Mouse (Mus musculus) spleen, embryonic (tissue): ENCODE data around the gene Smim24.

Experiments
- CTCF ChIA-PET: fragments of 350-600 bp; sonication (Branson Sonifier 250); formaldehyde crosslinking; loops from one replicate; lab custom pipeline; 2022; lab: Charles Lee

The Smim24 gene

DNA sequence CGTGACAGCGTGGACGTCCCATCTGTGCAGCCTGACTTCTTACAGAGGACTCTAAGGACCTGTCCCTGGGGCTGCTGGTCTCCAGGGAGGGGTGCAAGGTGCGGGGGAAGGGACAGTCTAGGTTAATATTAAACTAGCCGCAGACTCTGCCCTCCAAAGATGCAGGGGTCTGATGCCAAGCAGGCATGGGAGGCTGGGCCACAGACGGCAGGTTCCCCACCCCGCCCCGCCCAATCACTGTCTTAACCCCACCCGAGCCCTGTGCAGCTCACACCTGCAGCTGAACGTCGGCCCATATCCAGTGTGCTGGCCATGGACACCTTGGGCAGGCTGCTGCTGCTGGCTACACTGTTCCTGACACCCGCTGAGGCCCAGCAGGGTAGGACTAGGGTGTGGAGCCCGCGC lies at the start of gene Smim24:
Gene Smim24 (plus strand): TSS at position 271 of the 405 bp plus-strand sequence.
- CTCF ChIA-PET, result interaction anchor here (0.6 kb wide), 1 partner anchor 461 kb away, joined by 3 read pairs; no protein-coding TSS in a partner anchor

DNA sequence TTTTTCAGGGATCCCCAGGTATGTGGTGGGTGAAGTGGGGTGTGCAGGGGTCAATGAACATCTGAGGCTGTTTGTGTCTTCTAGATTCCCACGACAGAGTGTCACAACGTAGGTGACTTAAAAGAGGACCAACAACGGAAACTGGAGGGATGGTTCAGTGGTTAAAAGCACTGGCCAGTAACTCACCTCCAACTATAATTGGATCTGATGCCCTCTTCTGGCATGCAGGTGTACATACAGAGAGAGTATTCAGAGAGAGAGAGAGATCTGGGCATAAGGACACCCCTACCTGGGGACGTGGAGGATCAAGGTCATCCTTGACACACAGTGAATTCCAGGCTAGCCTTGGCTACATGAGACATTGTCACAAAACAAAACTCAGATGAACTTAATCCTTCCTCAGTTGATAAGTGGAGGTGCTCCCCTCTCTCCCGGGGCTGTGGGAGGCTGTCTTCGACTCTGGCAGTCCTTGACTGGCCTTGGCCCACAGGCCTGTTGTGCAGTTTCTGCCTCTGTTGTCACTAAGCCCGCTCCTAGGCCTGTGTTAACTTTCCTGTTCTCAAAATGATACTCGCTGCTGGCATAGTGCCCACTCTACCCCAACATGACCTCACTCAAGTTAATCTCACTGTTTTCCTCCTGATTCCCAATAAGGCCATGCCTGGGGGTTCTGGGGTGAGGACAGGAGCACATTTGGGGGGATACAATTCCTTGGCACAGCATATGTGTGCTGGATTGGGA lies 48.3 kb upstream of the Smim24 start:
- CTCF ChIA-PET, result no interaction called here

- CTCF ChIA-PET, result interaction anchor here (1.4 kb wide), 1 partner anchor 27 kb away, joined by 3 read pairs; no protein-coding TSS in a partner anchor
These were observed 47.7 kb upstream of the Smim24 start for GRCm38 (mm10) chr10:81345162-81345534.

DNA sequence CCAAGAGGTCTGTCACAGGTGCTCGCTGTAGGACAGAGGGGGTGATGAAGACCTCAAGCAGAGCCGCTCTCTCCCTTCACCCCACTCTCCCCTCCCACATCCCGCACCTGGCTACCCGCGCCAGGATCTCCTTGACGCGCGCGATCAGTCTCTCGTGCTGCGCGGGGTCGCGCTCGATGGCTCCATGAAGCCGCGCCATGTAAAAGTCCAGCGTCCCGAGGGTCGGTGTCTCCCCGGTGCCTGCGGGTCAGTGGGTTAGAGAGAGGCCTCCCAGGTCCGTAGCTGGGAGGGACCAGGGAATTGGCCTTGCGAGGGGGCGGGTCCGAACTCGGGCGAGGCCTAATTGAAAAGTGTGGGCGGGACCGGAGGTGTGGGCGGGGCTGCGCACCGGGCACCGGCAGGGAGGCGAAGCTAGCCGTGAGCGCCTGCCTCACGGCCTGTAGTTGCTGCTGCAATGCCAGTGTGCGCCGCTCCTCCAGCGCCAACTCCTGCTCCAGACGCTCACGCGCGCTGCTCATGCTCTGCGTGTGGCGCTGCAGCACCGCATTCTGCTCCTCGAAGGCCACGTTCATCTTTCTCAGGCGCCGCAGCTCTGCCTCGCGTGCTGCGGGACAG lies 46.3 kb upstream of the Smim24 start:
- CTCF ChIA-PET, result interaction anchor here (0.5 to 1.4 kb wide), 4 partner anchors 29 to 139 kb away, joined by 3 to 6 read pairs (median 4); no protein-coding TSS in a partner anchor

GRCm38 (mm10) chr10:81349146-81349545 lies 43.7 kb upstream of the Smim24 start:
- CTCF ChIA-PET, result no interaction called here

GRCm38 (mm10) chr10:81349961-81350350 lies 42.9 kb upstream of the Smim24 start:
- CTCF ChIA-PET, result no interaction called here

GRCm38 (mm10) chr10:81350351-81351063 lies 42.3 kb upstream of the Smim24 start, which contains the start of gene Hmg20b:
Hmg20b (minus strand) TSS chr10:81350480.
- CTCF ChIA-PET, result no interaction called here

DNA sequence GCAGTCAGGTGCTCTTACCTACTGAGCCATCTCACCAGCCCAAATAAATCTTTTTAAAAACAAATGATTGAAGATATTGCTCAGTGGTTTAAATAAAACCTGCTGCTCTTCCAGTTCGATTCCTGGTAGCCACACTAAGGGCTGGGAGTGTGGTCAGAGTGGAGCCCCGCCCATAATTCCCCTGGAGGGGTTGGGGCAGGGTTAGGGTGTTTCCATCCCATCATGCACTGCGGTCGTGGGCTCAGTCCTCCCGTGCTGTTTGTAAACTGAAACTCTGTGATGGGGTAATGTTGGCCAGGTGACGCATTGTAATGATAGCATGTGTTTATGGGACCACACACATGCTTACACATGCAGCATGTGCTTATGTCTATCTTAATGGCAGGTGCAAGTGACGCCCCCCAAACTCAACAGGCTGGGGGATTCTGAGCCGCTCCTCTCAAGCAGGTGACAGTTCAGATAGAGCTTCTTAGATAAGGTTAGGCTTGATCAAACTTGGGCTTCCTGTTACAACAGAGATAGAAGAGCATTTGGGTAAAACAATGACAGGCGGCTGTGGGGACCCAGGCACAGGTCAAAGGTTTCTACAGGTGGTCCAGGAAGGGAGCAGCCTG lies 41.1 kb upstream of the Smim24 start:
- CTCF ChIA-PET, result interaction anchor here (1.0 kb wide), 1 partner anchor 26 kb away, joined by 3 read pairs; no protein-coding TSS in a partner anchor

DNA sequence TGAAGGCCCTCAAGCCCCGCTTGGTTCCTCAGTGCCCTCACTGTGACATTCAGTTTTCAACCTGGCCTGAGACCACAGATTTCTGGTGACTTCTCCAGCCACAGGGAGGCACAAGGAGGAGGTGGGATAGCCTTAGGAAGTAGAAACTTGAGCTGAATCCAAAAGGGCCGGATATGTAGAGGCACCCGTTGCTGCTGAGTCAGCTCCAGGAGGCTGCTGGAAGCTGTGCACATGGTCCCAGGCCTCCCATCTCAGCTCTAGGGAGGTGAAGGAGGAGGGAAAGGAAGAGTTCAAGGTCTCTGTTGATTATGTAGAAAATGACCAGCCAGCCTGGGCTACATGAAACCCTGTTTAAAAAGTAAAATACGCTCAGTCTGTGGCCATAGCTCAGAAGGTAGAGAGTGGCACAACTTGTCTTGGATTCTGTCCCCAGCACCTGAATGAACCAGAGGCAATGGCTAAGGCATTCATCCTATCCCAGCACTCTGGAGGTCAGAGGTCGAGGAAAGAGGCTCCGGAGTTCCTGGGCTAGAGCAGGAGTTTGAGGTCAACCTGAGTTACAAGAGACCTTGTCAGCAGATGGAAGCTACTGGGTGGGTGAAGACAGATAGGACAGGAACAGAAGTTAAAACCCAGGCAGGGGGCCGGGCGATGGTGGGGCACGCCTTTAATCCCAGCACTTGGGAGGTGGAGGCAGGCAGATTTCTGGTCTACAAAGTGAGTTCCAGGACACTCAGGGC lies 37.9 kb upstream of the Smim24 start:
- CTCF ChIA-PET, result interaction anchor here (0.6 to 1.6 kb wide), 3 partner anchors 9 to 20 kb away, joined by 3 to 9 read pairs (median 3); no protein-coding TSS in a partner anchor

- CTCF ChIA-PET, result no interaction called here
These were observed 37.3 kb upstream of the Smim24 start for GRCm38 (mm10) chr10:81355533-81355932.

GRCm38 (mm10) chr10:81356352-81356990 lies 36.4 kb upstream of the Smim24 start:
- CTCF ChIA-PET, result interaction anchor here (0.6 kb wide), 1 partner anchor 188 kb away, joined by 4 read pairs; no protein-coding TSS in a partner anchor

GRCm38 (mm10) chr10:81356991-81357844 lies 35.6 kb upstream of the Smim24 start, which contains the start of gene Mfsd12:
Mfsd12 (plus strand) TSS chr10:81357491.
- CTCF ChIA-PET, result interaction anchor here (0.6 kb wide), 2 partner anchors 140 to 188 kb away, joined by 3 to 4 read pairs; no protein-coding TSS in a partner anchor

DNA sequence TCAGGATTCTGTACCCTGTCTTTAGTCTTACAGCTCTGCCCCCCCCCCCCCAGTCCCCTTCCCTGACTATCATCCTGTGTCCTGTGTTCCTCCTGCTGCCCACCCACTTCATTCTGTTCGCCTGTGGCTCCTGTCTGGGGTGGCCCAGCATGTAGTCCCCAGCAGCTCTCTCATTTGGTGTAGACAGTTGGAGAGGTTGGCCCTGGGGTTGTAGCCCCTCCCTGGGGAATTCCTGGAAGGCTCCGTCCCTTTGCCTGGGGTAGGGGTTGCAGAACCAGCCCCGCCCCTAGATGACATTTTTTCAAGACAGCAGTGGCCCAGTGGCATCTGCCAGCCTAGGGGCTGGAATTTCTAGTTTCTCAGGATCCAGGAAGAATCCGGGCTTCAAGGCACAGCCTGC lies 34.6 kb upstream of the Smim24 start:
- CTCF ChIA-PET, result interaction anchor here (0.6 kb wide), 1 partner anchor 22 kb away, joined by 3 read pairs; no protein-coding TSS in a partner anchor

DNA sequence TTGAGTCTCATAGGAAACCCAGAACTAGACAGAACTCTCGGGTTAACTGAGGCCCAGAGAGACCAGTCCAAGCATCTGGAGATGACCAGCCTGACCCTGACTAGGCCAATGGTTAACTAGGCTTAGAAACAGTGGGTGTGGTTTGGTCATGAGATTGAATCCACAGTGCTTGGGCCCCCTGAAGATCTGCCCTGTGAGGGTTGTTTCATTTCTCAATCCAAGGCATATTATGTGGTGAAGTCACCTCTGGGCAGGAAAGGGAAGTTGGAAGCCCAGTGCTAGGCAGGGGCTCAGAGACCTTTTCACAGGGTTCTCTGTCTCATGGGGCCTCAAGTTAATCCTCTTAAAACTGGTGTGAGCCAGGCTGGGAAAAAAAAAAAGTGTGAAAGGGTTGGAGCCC lies 34.0 kb upstream of the Smim24 start:
- CTCF ChIA-PET, result no interaction called here

GRCm38 (mm10) chr10:81360721-81361120 lies 32.1 kb upstream of the Smim24 start:
- CTCF ChIA-PET, result interaction anchor here (1.1 kb wide), 1 partner anchor 19 kb away, joined by 3 read pairs; no protein-coding TSS in a partner anchor

GRCm38 (mm10) chr10:81362336-81362949 lies 30.4 kb upstream of the Smim24 start:
- CTCF ChIA-PET, result interaction anchor here (0.5 kb wide), 1 partner anchor 997 kb away, joined by 8 read pairs; no protein-coding TSS in a partner anchor

GRCm38 (mm10) chr10:81363436-81364346 lies 29.2 kb upstream of the Smim24 start:
- CTCF ChIA-PET, result interaction anchor here (1.1 kb wide), 1 partner anchor 9 kb away, joined by 9 read pairs; no protein-coding TSS in a partner anchor
